Mouse (Mus musculus) kidney, adult 2 months (tissue): ENCODE data around the gene Slc47a2. TPM values are rescaled to one million over a fixed set of nuclear protein-coding genes. Genes with fewer than 3 reads are reported as not detected.
A peak's percentile ranks its signal among the peaks of the same experiment; 100 is the strongest.
"Not testable (repeated sequence)": the region's sequence is repeated elsewhere in the genome, so short reads cannot be mapped to it uniquely, and the experiment has no call there.

Source experiments
- DNase-seq: peaks from one replicate; pipeline ENCODE4 v3.0.0; 2021
- H3K27ac ChIP-seq: fragments of 200-500 bp; 2 replicates; pipeline ENCODE4 v1.5.1; 2012; ENCODE audit warnings: low read depth, low read length, control low read depth, inconsistent platforms; ENCODE audit not compliant: insufficient read depth
- H3K27me3 ChIP-seq: fragments of 200-500 bp; replicated peaks from 2 replicates; pipeline ENCODE4 v1.6.1; 2012; ENCODE audit warnings: mild to moderate bottlenecking, moderate library complexity, low read length, inconsistent platforms; ENCODE audit not compliant: control insufficient read depth, insufficient read depth
- H3K36me3 ChIP-seq: fragments of 200-500 bp; 2 replicates; pipeline ENCODE4 v1.6.1; 2012; ENCODE audit warnings: mild to moderate bottlenecking, moderate library complexity, low read length, inconsistent platforms; ENCODE audit not compliant: control insufficient read depth, insufficient read depth
- H3K4me1 ChIP-seq: fragments of 200-500 bp; 2 replicates; pipeline ENCODE4 v1.6.1; 2011; ENCODE audit warnings: low read length; ENCODE audit not compliant: control insufficient read depth, insufficient read depth
- H3K4me3 ChIP-seq: fragments of 200-500 bp; 2 replicates; pipeline ENCODE4 v1.5.1; 2011; ENCODE audit warnings: mild to moderate bottlenecking, low read depth, low read length, control low read depth; ENCODE audit not compliant: insufficient read depth
- CTCF ChIP-seq: fragments of 200-500 bp; conservative IDR thresholded peaks from 2 replicates; pipeline ENCODE4 v1.5.1; 2011; ENCODE audit warnings: low read depth, mild to moderate bottlenecking, control low read depth, low read length, moderate library complexity, mixed read lengths; ENCODE audit not compliant: insufficient read depth, insufficient read length
- POLR2A ChIP-seq: fragments of 200-500 bp; IDR thresholded peaks from one replicate; pipeline ENCODE4 v1.6.1; 2011; ENCODE audit warnings: low read depth, low read length, control low read depth
- WGBS: fragments of 180-500 bp; shearing (Covaris S2); methylation state at CpG from one replicate; pipeline ENCODE4 v1.1.7; 2018; 5-methylcytosine and 5-hydroxymethylcytosine counted together
- polyA plus RNA-seq: library from polyadenylated mRNA; depleted of rRNA; stranded (reverse); fragments of >200 nt; gene quantifications from 2 replicates; pipeline ENCODE4 v1.2.3, GENCODE M21; 2012

Slc47a2 gene
- polyA plus RNA-seq, 1 experiment: 1.5 TPM

DNA sequence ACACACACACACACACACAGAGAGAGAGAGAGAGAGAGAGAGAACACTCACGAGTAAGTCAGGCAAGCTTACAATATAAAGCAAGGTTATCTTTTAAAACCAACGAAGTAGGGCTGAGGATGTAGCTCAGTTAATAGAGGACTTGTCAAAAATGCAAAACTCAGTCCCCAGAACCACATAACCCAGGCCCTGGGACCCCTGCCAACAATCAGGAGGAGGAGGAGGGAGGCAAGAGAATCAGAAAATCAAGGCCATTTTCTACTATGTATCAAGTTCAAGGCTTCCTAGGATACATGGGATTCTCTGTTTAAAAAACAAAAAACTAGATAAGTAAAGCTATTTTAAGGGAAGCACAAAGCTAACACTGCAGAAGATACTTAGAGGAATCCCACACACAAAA is 25.8 kb downstream of the Slc47a2 start:
- Histone ChIP-seq H3K4me3 (no peak overlapping the region), H3K4me1 (0 out of 2 replicates have a peak, but pooled peaks cover 4% of the 10 kb centered on the region), H3K27ac (no peak overlapping the region), H3K36me3 (no peaks in the 10 kb centered on the region), H3K27me3 (no peaks in the 10 kb centered on the region)
- DNase-seq: no peak
- TF ChIP-seq CTCF (no peak), POLR2A (no peak)
- 50% methylated on average over 2 of the region's 2 CpGs for WGBS

DNA sequence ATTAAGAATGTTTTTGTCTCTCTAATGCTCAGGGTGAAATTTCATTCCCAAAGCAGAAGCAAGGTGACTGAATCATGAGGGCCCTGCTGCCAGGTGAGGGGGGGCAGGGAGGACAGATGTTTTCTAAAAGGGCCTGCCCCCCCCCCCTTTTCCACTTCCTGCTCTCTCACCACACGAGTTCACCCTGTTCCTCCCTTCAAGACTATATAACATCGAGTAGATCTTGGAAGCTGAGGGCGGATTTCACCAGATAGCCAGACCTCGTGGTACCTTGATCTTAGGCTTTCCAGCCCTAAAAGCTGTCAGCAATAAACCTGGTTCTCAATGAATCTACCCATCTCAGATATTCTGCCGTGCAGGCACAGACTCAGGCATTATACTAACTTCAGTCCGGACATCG is 32.3 kb downstream of the Slc47a2 start:
- no peak overlapping the region for H3K27ac ChIP-seq
- H3K27me3 ChIP-seq: no peaks in the 10 kb centered on the region
- TF ChIP-seq POLR2A: no peak
- no peak for DNase-seq
- WGBS: 60% methylated on average over 7 of the region's 7 CpGs
- no peaks in the 10 kb centered on the region for H3K4me1 ChIP-seq
- H3K4me3 ChIP-seq: no peak overlapping the region
- H3K36me3 ChIP-seq: no peaks in the 10 kb centered on the region

DNA sequence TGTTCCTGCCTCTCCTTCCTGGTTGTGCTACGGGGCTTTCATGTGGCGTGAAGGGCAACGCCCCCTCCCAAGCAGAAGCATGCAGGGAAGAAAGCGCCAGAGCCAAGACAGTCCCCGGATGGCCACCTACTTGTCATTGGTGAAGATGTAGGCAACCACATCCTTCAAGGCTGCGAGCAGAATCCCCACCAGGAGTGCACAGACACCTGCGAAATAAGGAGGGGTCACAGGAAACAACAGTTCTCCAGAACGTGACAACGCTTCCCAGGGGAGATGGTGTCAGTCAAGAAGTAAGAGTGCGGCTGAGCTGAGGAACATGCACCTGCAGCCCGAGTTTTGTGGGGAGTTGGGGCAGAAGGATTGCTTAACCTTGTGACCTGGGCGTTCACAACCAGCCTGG is 32.8 kb downstream of the Slc47a2 start:
- 73% methylated on average over 12 of the region's 12 CpGs for WGBS
- Histone ChIP-seq H3K27ac (no peak overlapping the region), H3K36me3 (no peaks in the 10 kb centered on the region), H3K27me3 (no peaks in the 10 kb centered on the region), H3K4me1 (no peaks in the 10 kb centered on the region), H3K4me3 (no peak overlapping the region)
- TF ChIP-seq POLR2A (no peak), CTCF (no peak)
- DNase-seq: no peak

DNA sequence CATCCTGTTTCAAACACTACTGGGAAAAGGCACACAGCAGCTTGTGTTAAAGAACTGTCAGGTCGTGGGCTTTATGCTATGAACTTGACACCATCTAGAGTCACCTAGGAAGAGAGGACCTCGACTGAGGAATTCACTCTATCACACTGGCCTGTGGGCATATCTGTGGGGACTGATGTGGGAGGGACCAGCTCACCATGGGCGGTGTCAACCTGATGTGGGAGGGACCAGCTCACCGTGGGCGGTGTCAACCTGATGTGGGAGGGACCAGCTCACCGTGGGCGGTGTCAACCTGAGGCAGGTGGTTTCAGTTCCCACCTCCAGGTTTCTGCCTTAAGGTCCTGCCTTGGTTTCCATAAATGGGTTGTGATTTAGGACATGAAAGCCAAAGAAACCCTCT is 34.9 kb downstream of the Slc47a2 start:
- no peak for TF ChIP-seq POLR2A
- TF ChIP-seq CTCF: no peak
- no peaks in the 10 kb centered on the region for H3K36me3 ChIP-seq
- no peaks in the 10 kb centered on the region for H3K4me1 ChIP-seq
- H3K27ac ChIP-seq: no peak overlapping the region
- H3K27me3 ChIP-seq: no peaks in the 10 kb centered on the region
- H3K4me3 ChIP-seq: no peak overlapping the region
- 45% methylated on average over 7 of the region's 7 CpGs for WGBS
- DNase-seq: peak; percentile 23

DNA sequence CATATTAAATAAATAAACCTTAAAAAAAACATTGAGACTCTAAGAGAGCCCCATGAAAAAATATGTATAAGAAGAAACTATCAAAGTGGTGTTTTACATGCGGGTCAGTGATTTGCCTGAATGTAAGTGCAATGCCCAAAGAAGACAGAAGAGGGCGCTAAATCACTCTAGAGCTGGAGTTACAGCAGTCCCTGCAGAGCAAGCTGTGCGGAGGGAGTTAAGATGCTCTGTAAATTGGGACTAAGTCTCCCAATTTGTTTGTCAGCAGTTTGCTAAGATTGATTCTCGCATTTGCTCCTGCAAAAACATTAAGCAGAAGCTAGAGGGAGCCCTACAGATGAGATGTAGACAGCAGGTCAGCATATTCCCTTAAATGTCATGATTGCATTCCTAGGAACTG is 37.3 kb downstream of the Slc47a2 start:
- peak; percentile 79 for DNase-seq
- TF ChIP-seq POLR2A (no peak), CTCF (peak; percentile 60)
- 74% methylated on average over 4 of the region's 4 CpGs for WGBS

DNA sequence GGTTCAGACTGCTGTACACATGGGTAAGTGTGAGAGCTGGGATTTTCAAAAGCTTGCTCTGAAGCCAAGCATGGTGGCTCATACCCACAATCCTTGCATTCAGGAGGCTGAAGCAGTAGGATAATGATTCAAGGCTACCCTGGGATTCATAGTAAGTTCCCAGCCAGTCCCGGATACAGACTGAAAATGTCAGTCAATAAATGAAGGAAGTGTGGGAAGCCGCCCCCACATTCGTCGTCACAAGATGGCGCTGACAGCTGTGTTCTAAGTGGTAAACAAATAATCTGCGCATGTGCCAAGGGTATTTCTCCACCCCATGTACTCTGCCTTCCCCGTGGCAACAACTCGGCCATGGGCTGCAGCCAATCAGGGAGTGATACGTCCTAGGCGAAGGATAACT is 38.1 kb downstream of the Slc47a2 start:
- H3K36me3 ChIP-seq, H3K27ac ChIP-seq, H3K4me3 ChIP-seq, H3K27me3 ChIP-seq, H3K4me1 ChIP-seq, DNase-seq: not testable (repeated sequence)
- WGBS: 90% methylated on average over 7 of the region's 10 CpGs

More for the DNA sequence above, 37.3 kb downstream of the Slc47a2 start:
- Histone ChIP-seq H3K4me1 (peaks cover 3% of the 10 kb centered on the region; the same call in 1 of the 2 replicates), H3K36me3 (no peaks in the 10 kb centered on the region), H3K4me3 (no peak overlapping the region), H3K27me3 (no peaks in the 10 kb centered on the region), H3K27ac (no peak overlapping the region)

DNA sequence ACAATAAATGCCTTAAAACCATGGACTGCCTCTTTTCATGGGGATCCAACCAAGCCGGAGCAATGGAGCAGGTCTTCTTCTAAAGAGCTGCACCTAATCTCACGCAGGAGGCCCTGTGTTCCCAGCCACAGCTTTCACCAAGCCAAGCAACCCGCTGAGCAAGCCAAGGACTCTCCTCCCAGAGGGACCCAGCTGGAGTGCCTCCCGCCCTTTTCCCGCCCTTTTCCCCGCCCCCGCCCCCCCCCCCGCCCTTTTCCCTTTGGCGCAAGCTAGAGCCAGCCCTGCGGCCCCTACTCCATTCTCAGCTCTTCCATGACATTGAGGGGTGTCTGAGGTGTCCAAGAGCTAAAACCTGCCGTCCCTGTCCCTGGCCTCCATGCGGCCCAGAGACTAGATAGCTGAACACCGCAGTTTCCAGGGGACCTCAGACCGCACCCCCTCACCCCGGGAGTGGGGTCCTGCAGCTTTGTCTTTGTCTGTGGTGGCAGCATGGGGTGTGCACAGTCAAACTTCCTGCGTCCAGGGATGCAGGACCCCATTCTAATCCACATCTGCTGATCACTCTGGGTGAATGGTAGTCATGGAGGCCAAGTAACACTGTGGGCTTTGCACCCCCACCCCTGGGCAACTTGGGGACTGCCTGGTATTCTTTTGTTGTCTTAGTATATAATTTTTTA is 41.8 kb downstream of the Slc47a2 start:
- 33% methylated on average over 14 of the region's 16 CpGs for WGBS

DNA sequence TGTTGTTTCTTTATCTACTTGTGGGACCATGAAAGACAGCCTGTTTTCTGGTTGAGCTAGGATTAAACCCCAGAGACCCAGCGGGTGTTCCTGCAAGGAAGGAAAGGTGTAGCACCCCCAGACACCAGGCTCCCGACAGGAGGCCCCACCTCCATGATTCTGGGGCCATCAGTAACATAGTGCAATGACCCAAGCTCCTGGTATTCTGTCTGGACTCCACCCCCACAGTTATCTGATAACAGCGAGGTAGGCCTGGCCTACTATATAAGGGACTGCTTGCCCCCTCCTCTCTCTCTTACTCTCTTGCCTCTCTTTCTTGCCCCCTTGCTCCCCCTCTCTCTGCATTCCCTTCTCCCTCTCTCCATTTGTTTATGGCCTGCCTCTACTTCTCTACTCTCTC is 42.5 kb downstream of the Slc47a2 start:
- H3K27ac ChIP-seq: 0 out of 2 replicates have a peak overlapping the region, but pooled peaks have one; percentile 0
- no peak overlapping the region for H3K4me3 ChIP-seq
- 63% methylated on average over 3 of the region's 3 CpGs for WGBS
- H3K36me3 ChIP-seq: no peaks in the 10 kb centered on the region
- peaks cover 15% of the 10 kb centered on the region for H3K4me1 ChIP-seq
- H3K27me3 ChIP-seq: no peaks in the 10 kb centered on the region
- no peak for DNase-seq
- TF ChIP-seq CTCF (no peak), POLR2A (no peak)

More for the DNA sequence above, 41.8 kb downstream of the Slc47a2 start:
- Histone ChIP-seq H3K4me3 (peak overlapping the region; percentile 18; the same call in 1 of the 2 replicates), H3K4me1 (peaks cover 15% of the 10 kb centered on the region), H3K27ac (0 out of 2 replicates have a peak overlapping the region, but pooled peaks have one; percentile 0), H3K27me3 (no peaks in the 10 kb centered on the region), H3K36me3 (no peaks in the 10 kb centered on the region)
- DNase-seq: peak; percentile 41
- TF ChIP-seq CTCF (no peak), POLR2A (no peak)
